Mouse (Mus musculus) spleen, postnatal 36 days (tissue): Measurements from ENCODE around the gene Mier2.

Experiments
- DNase-seq, 2 experiments: peaks; one replicate each; pipeline ENCODE4 v3.0.0; 2022; ENCODE audit warnings: low spot score in 2 of 2, mixed read lengths in 1 of 2

Mier2 gene

DNA sequence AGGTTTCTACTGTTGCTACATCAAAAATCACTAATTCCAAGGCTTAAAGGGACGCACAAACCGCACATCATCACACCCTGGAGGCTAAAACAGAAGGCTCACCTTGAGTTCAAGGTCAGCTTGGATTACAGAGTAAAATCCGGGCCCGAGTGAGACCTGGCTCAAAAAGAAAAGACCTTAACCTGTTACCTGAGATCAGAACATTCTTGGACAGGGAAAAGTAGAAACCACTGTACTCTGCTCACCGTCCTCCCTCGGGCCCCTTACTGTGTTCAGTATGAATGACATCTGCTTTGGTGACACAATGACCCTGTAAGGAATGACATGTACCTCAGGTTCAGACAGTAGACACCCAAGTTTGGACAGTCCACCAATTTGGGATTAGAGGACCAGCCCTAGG lies 19.8 kb upstream of the Mier2 start:
- DNase-seq, result no peak

DNA sequence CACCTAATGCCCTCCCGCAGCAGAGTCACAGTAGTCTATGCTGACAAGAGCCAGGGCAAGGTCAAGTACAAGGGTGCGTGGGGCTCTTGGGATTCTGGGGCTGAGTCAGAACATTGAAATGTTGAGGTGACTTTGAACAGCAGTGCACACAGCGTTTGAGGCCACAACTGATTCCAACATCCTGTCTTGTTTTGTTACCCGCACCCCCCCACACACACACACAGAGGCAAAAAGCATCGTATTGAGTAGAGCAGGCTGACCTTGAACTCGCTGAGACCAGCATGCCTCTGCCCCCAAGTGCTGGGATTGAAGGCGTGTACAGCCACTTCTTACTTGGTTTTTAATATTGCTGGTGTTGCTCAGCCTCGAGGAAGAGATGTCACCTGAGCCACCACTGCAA lies 19.4 kb upstream of the Mier2 start:
- DNase-seq, result no peak

DNA sequence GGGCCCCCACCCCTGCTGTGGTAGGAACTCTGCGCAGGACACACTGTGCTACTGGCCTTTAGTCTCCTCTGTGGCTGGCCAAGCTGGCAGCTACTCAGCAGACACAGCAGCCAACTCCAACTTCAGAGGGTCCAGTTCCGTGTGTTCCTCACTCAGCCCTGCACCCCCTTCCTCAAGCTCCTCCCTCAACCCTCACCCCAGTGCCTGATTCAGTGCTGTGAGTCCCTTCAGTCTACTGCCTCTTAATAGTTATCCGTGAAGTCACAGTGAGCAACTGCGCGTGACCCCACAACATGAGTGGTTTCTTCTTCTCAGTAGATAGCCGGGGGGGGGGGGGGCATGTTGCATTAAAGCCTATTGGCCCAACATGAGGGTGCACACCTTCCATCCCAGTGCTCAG lies 18.6 kb upstream of the Mier2 start:
- DNase-seq, result no peak

DNA sequence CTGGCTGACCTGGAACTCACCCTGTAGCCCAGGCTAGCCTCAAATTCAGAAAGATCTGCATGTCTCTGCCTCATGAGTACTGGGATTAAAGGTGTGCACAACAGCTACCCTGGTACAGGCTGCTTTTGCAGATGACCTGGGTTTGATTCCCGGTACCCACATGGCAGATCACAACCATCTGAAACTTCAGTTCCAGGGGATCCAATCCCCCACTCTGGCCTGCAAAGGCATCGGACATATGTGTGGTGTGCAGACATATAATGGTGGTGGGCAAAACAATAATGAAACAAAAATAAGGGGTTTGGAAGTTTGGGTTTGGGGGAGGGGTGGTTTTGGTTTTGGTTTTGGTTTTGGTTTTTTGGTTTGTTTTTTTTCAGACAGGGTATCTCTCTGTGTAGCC lies 16.3 kb upstream of the Mier2 start:
- DNase-seq, result no peak

DNA sequence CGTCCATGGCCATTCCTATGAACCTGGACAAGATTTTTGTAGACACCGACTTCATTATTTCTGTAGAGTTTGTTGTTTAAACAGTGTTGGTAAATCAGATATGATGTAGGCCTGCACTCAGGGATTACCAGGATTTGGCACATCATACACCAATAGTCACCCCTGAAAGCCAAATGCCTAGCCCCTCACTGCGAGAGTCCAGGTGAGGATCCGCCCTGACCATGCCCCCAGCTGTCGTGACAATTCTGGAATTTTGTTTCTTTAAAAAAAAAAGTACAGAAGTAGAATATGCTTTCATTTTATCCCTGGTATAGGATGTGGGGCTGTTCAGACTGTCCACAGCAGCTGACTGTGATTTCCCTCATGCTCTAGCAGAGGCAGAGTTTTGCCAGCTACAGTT lies 14.9 kb upstream of the Mier2 start:
- DNase-seq, result no peak

DNA sequence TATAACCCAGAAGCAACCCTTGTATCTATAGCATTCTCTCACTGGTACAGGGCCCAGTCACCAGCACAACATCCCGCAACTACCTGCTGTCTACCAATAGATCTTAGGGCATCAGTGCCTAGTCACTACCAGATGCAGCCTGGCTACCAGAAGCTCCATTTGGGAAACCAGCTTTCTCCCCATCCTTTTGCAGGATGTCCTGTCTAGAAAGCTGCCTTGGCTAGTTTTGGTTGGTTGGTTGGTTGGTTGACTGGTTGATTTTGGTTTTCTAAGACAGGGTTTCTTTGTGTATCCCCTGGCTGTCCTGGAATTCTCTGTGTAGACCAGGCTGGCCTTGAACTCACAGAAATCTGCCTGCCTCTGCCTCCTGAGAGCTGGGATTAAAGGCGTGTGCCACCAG lies 4.7 kb upstream of the Mier2 start:
- no peak for DNase-seq

DNA sequence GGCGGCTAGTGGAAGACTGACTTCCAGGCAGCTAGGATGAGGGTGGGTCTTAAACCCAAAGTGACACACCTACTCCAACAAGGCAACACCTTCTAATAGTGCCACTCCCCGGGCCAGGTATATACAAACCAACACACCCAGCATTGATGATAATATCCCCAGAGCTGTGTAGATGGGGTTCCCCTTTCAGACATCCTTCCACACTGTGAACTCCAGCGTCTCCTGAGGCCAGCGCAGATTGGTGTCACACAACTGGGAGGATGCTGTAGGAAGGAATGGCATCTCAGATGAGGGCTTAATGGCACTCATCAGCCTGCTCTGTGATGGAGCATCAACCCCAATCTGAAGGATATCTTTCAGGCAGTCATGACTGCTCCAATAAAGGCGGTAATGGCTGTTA lies 2.5 kb upstream of the Mier2 start:
- DNase-seq, result no peak

DNA sequence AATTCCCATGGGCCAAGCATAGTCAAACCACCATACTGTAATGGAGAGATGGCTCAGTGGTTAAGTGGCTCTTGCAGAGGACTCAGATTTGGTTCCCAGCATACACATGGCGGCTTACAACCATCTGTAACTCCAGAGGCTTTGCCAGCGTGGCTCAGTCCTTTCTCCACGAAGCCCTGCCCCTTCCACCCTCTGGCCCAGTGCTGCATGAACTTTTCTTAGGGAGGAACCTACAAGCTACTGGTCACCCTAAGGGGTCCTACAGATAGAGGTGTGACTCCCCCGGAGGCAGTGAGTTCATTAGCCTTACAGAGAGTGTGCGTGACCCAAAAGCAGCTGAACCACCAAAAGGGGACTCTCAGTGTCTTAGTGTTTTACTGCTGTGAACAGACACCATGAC lies 2.0 kb upstream of the Mier2 start:
- no peak for DNase-seq

DNA sequence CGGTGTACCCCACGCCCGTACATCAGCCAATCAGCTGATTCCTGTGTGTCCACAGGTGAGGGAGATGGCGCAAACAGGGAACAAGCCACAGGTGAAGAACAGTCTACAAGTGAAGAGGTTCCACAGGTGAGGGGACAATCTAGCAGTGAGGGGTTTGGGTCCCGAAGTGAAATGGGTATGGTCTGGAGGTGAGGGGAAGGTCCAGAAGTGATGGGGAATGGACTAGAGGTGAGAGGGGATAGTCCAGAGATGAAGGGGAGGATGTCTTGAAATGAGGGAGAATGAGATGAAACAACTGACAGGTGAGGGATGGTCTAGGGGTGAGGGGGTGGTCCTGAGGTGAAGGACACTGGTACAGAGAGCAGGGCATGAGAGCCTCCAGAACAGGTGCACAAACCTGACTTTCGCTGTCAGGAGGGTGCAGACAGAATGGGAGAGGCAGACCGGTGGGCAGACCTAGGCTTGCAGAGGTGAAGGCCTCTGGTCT lies 282 bp upstream of the Mier2 start:
- no peak for DNase-seq

DNA sequence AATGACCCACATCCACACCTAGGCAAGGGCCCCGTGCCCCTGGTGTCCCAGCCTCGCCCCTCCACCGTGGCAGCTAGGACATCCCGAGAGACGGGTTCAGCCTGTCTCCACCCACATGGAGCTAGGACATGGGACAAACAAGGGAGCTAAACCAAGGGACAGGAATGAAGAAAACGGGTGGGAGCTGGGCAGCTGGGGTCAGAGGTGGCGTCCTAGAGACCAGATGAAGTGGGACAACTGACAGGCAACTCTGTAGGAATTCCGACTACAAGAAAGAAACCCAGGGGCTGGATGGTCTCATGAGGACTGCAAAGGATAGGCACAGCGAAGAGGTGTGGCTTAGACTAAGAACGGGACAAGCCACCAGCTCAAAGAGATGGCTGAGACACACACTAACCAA lies 1.3 kb downstream of the Mier2 start:
- DNase-seq, result no peak

DNA sequence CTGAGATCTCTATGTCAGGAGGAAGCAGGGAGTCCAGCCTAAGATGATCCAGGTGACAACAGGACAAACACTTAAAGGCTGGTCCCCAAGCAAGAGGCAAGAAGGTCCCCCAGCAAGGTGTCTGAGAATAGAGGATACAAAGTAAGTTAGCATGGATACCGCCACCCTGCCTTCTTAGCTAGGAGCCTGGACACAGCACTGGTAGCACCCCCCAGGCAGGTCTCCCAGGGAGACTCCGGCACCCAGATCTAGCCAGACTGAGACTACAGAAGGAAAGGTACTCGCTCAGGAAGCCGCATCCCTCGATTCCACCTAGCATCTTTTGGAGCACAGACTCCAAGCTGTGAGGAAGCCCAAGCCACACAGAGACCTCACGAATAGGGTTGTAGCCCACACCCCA lies 1.8 kb downstream of the Mier2 start:
- no peak for DNase-seq

DNA sequence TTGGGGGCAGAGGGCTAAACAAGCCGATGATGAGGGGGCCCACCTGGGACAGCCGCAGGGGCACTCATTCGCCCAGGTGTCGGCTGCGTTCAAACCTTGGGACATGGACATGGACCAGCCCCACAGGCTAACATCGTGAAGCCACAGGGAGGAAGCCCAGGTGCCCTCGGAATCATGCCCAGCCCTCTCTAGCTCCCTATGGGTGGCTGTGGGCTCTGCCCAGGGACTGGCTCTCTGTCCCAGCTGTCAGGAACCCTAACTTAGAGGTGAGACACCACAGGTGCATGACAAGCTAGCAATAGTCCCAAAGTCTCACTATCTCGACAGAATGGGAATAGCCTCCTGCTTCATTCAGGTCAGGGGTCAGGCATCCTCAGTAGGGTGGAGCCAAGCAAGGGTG lies 2.5 kb downstream of the Mier2 start:
- no peak for DNase-seq

DNA sequence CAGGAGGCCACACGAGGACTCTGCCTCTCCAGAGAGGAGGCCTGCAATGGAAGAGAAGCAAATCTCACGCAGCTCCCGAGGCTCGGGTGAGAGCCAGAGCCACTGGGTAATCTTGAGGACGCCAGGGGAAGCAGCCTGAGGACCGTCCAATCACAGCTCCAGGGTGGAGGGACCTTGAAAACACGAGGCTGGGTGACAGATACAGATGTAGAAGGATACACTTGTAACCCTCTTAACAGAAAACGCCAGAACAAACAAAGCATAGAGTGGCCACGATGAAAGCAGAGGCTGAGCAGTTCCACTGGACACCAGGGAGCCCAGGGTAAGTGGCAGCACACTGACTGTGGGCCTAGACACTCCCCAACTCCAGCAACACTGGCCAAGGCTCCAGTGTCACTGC lies 4.6 kb downstream of the Mier2 start:
- no peak for DNase-seq

DNA sequence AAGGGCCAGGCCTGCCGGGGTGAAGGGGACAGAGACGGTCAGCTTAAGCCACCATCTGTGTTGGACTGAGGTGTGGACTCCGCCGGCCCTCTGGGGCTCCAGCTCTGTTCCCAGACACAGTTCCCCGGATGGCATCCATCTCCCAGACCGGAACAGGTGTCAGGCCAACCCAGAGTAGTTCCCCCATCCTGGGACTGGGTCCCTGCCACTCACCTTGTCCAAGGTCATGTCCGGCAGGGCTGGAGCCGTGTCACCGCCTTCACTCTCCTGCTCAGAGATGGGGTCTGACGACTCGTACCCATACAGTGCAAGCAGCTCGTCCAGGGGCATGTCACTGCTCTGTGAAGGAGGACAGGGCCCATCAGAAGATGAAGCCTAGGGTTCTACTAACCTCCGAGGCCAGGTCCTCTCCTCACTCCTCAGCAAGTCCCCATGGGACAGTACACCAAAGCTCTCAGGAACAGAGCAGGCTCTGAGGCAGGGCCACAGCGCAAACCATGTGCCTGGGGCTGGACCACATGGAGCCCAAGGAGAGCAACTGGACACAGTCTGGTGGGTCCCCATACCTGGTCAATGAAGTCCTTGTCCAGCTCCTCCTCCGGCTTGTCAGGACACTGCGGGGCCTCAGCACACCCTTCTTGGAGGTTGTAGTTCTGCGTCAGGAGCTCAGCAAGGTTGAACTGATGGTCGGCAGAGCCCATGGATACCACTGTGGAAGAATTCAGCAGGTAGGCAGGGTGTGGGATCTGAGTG lies 5.9 kb downstream of the Mier2 start:
- DNase-seq, result no peak

DNA sequence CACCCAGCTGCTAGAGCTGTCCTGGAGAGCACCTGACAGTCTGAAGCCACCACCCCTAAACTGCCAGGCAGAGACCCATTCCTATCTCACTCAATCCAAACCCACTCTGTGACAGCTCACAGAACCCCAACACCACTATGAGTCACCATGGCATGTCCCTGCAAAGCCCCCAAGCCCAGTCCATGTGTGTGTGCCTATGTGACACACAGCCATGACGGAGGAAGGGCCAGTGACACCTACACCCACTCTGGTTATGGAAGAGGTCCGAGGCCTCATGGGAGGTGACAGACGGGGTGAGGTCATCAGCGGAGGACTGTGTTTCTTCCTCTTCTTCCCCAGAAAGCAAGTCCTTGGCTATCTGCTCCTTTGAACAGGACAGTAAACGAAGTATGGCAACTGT lies 6.5 kb downstream of the Mier2 start:
- DNase-seq, result no peak

DNA sequence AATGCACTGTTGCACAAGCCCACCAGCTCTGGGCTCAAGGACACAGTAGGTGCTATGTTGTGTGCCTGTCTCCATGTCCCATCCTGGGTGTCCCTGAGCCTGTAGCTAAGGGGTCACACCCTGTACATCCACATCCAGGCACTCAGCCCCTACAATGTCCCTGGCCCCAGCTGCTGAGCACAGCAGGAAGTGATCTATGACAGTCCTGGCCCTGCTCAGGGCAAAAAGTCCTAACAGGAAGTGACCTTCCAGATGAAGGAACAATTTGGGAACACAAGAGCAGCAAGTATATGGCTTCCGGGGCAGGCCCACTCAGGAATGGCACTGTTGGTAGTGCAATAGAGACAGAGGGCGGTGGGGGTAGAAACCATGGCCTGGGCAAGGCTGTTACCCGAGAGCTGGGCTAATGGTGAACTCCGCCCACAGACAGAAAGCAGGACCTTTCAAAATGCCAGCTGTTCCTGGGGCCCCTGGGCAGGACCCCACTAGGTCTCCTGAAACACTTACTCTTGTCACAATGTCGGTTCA lies 7.8 kb downstream of the Mier2 start:
- DNase-seq, result no peak

DNA sequence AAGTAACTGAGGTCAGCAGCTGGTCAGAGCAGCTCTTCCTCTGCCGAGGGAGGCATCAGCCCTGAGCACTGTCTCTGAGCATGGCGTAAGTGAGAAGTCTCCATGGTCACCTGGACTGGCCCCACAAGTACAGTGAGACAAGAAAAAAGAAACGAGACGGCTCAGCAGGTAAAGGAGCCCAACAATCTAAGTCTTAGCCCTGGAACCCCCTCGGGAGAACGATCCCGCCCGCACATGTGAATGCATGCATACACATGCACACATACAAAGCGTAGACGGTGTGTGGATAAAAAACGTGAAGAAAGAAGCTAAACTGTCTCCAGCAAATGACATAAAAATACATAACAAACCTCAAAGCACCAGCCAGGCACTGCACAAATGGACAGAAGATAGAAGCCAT lies 8.5 kb downstream of the Mier2 start:
- DNase-seq, result no peak

DNA sequence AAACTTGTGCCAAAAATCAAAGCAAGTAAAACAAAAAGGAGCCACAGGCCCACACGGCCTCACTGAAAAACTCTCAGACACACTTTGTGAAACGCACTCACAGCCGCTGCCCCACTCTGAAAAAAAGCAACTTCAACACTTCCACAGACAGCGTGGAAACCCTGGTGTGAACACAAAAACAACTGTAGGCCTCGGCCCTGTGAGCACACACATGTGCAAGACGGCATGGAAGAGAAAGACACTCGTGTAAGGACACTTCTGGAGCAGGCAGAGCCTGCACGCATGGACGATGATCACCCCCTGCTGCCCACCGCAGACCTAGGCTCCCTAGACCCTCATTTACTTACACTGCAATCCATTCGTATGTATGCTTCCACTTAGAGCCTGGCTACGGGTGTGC lies 9.1 kb downstream of the Mier2 start:
- DNase-seq, result no peak

DNA sequence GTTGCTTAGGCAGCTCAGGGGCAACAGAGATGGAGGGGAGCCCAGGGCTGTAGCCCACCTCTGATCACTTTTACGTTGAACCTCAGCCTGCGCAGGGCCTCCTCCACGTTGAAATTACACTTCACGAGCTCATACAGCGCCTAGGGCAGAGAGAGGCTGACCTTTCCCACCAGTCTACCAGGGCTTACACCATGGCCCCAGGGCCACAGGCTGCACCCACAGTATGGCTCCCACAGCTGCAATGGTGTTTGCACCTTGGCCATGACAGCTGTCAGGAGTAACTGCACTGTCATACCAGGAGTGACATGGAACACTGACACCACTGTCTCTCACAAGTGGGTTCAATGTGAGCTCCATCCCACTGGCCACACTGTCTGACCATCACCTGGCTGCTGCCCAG lies 10.4 kb downstream of the Mier2 start:
- DNase-seq, result no peak

DNA sequence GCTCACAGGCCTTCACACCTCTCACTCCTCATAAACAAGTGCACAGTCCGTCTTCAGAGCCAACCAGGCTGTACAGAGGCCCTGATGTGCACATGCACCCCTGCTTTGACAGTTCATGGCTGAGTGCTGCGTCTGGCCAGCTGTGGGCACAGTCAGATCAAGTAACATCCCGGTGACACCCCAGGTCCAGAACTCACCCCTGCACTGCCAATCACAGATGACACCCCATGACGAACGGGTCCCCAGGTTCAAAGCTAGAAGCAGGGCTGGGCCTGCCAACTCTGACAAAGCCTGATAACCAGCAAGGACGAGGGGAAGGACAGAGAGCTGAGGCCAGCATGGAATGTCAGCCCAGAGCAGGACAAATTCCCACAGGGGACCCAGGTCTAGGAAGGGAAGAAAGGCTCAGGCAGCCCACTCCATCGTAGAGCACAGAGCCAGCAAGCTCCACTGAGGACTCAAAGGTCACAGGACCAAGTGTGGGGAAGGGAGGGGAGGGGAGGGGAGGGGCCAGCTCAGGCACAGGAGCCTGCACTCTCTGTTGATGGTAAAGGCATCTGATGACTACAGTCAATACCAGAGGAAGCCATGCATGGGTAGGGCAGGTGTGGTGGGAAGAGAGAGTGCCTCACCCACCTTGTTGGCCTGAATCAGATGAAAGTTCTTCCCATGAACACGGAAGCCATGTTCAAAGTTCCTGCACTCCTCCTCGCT lies 11.0 kb downstream of the Mier2 start:
- DNase-seq, result no peak

DNA sequence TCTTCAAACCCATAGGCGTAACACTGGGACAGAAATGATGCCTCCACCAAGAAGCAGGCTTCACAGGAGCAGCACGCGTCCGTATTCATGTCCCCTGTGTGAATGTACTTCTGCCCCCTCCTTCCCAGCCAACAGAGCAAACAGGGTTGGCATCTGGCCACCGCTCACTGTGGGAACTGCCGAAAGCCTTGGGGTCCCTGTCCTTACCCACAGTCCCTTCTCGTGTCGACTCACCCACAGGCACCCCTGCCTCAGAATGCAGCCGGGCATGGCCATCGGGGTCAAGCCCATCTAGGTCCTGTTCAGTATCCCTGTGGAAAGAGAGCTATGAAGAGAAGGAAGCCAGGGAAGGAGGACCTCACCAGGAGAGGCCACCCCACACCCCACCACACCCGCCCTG lies 12.8 kb downstream of the Mier2 start:
- no peak for DNase-seq

DNA sequence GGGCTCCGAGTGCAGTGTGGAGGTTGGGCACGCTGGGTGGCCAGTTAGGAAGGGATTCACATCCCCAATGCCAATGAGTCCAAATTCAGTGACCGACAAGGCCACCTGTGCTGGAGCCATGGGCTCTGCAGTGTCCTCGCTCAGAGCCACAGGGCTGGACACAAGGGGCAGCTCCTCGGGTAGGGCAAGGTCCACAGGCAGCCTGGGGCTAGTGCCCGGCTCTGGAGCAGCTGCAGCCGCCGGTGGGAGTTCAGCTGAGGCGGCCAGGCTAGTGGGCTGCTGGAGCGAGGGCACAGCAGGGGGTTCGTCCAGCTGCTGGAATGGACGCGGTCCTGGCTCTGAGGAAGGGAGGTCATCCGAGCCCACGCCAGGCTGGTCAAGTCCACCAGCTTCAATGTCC lies 13.5 kb downstream of the Mier2 start:
- no peak for DNase-seq

DNA sequence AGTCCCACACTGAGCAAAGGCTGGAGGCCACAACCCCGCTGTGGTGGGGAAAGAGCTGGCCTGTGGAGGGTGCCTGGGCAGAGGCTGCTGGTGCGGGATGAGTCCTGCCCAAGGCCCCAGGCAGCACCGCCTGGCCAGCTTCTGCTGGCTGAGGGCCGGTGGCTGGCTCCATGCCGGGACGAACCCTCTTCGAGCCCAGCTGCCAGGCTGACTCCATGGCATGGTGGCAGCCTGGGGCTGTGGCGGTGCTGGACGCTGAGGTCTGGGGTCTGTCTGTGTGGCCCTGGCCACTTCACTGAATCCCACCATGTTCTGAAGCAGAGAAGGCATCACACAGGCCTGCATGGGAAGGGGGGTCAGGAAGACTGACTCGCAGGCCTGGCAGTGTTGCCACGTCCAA lies 14.3 kb downstream of the Mier2 start:
- DNase-seq, result no peak
